Comparison of ENCODE assay signal across 11 mouse cellular contexts in genomic region chr16:94601089-94601488, GRCm38 (mm10). TPM values are rescaled to one million over a fixed set of nuclear protein-coding genes. Genes with fewer than 3 reads are reported as not detected.
DNase-seq lines count a peak whose midpoint lies in the region; ATAC-seq and TF ChIP-seq lines count a peak whose summit lies in the region.
"Had no signal": no experiment of that assay in that cellular context is flagged by ENCODE, and none has a peak within 500 bp of the region (broad histone marks: within the 10 kb centered on the region; RNA-seq: fewer than 3 reads in every experiment).

No protein-coding gene starts in this region.

- no peaks in the 10 kb centered on the region for H3K36me3 ChIP-seq in kidney, adult 2 months (ENCODE audit: control insufficient read depth, insufficient read depth, low read length)
- no peaks in the 10 kb centered on the region for H3K36me3 ChIP-seq in neural tube, embryonic 11.5 days (ENCODE audit: control insufficient read depth, insufficient read depth, low read length)
- H3K36me3 ChIP-seq in intestine, embryonic 14.5 days (ENCODE audit: control insufficient read depth, insufficient read depth, low read length) = no peaks in the 10 kb centered on the region
- H3K36me3 ChIP-seq in splenic B cell, adult 2 months (ENCODE audit: control insufficient read depth, insufficient read depth, low read length, poor library complexity, severe bottlenecking) = no peaks in the 10 kb centered on the region
- H3K36me3 ChIP-seq: midbrain, embryonic 15.5 days had no signal

- no peaks in the 10 kb centered on the region for H3K9me3 ChIP-seq in neural tube, embryonic 11.5 days (ENCODE audit: control insufficient read depth, low read length)
- no peaks in the 10 kb centered on the region for H3K9me3 ChIP-seq in intestine, embryonic 14.5 days (ENCODE audit: control insufficient read depth, low read length)
- H3K9me3 ChIP-seq: midbrain, embryonic 15.5 days had no signal

- TF ChIP-seq CTCF in kidney, adult 2 months (conservative IDR thresholded peaks at IDR 0.05; ENCODE audit: insufficient read depth, insufficient read length, low read depth, low read length) = no peak

- DNase-seq in kidney, adult 2 months = no peak
- no peak for DNase-seq in kidney, postnatal 4 days
- no peak for DNase-seq in neural tube, embryonic 11.5 days (ENCODE audit: low spot score)
- no peak for DNase-seq in neural tube, embryonic 10.5 days (ENCODE audit: extremely low spot score, low spot score)
- DNase-seq in intestine, embryonic 14.5 days (ENCODE audit: low spot score) = no peak
- DNase-seq in splenic B cell, adult 2 months (ENCODE audit: low read depth, low spot score) = peak; percentile 51
- no peak for DNase-seq in gastrocnemius, adult 8-10 months (ENCODE audit: low spot score in 2 of 2)
- DNase-seq in left cerebral cortex, postnatal 10 days (ENCODE audit: extremely low spot score in 1 of 2, low spot score in 2 of 2) = no peak
- DNase-seq: cerebellum, postnatal 36 days; right cerebral cortex, postnatal 4 days had no signal

- H3K27me3 ChIP-seq in kidney, adult 2 months (replicated peaks; ENCODE audit: control insufficient read depth, insufficient read depth, low read length) = no peaks in the 10 kb centered on the region
- H3K27me3 ChIP-seq in neural tube, embryonic 11.5 days (ENCODE audit: control insufficient read depth, insufficient read depth, low read length) = no peaks in the 10 kb centered on the region
- H3K27me3 ChIP-seq in intestine, embryonic 14.5 days (replicated peaks; ENCODE audit: control insufficient read depth, insufficient read depth, low read length) = no peaks in the 10 kb centered on the region
- H3K27me3 ChIP-seq in splenic B cell, adult 2 months (ENCODE audit: control insufficient read depth, insufficient read depth, low read length, poor library complexity, severe bottlenecking) = no peaks in the 10 kb centered on the region
- H3K27me3 ChIP-seq: midbrain, embryonic 15.5 days had no signal

- no peak overlapping the region for H3K4me3 ChIP-seq in kidney, adult 2 months (ENCODE audit: insufficient read depth, low read depth, low read length)
- no peak overlapping the region for H3K4me3 ChIP-seq in neural tube, embryonic 11.5 days (ENCODE audit: low read depth, low read length)
- no peak overlapping the region for H3K4me3 ChIP-seq in intestine, embryonic 14.5 days (ENCODE audit: low read depth, low read length)
- H3K4me3 ChIP-seq: midbrain, embryonic 15.5 days had no signal

- H3K27ac ChIP-seq in kidney, adult 2 months (ENCODE audit: insufficient read depth, low read depth, low read length) = 0 out of 2 replicates have a peak overlapping the region, but pooled peaks have one; percentile 2
- H3K27ac ChIP-seq in neural tube, embryonic 11.5 days (ENCODE audit: low read depth, low read length) = no peak overlapping the region
- H3K27ac ChIP-seq in intestine, embryonic 14.5 days (ENCODE audit: low read depth) = peak overlapping the region; percentile 54; the same call in 1 of the 2 replicates
- H3K27ac ChIP-seq: midbrain, embryonic 15.5 days had no signal

- peaks cover 34% of the 10 kb centered on the region for H3K4me1 ChIP-seq in kidney, adult 2 months (ENCODE audit: control insufficient read depth, insufficient read depth, low read length)
- peaks cover 34% of the 10 kb centered on the region for H3K4me1 ChIP-seq in neural tube, embryonic 11.5 days (ENCODE audit: control insufficient read depth, insufficient read depth, low read length)
- peaks cover 44% of the 10 kb centered on the region for H3K4me1 ChIP-seq in intestine, embryonic 14.5 days (replicated peaks; ENCODE audit: control insufficient read depth, insufficient read depth, low read length)

- intact Hi-C loops in left cerebral cortex, postnatal 10 days (cut with DNase I) = no loop called here

- peak; percentile 38 for ATAC-seq in neural tube, embryonic 11.5 days (ENCODE audit: insufficient read depth, low FRiP score, low TSS enrichment)
- 0 out of 2 replicates have a peak, but pooled peaks have one; percentile 30 for ATAC-seq in intestine, embryonic 14.5 days (replicated peaks; ENCODE audit: low FRiP score, low TSS enrichment, low read depth)
- ATAC-seq: midbrain, embryonic 15.5 days had no signal

- H3K9ac ChIP-seq in neural tube, embryonic 11.5 days (ENCODE audit: low read length) = no peak overlapping the region
- H3K9ac ChIP-seq in intestine, embryonic 14.5 days (ENCODE audit: low read length) = no peak overlapping the region
- H3K9ac ChIP-seq: midbrain, embryonic 15.5 days had no signal

- H3K4me2 ChIP-seq in neural tube, embryonic 11.5 days (ENCODE audit: low read depth) = no peak overlapping the region
- 0 out of 2 replicates have a peak overlapping the region, but pooled peaks have one; percentile 11 for H3K4me2 ChIP-seq in intestine, embryonic 14.5 days (ENCODE audit: low read length)
- H3K4me2 ChIP-seq: midbrain, embryonic 15.5 days had no signal

- 48% methylated on average over 5 of the region's 5 CpGs for WGBS in kidney, adult 2 months
- 79% methylated on average over 5 of the region's 5 CpGs for WGBS in neural tube, embryonic 11.5 days
- 75% methylated on average over 5 of the region's 5 CpGs for WGBS in intestine, embryonic 14.5 days

- TF ChIP-seq POLR2A in kidney, adult 2 months (IDR thresholded peaks at IDR 0.05; ENCODE audit: low read depth, low read length) = no peak

RNA-seq across cellular contexts. Expression of gene Dyrk1a, which starts 31.3 kb away (rescaled TPM):
- 25.5 and 27.2 TPM in 2 replicates for polyA plus RNA-seq in kidney, adult 2 months (2012; rRNA removed)
- polyA plus RNA-seq in neural tube, embryonic 11.5 days (2014; fragmentation: Nextera tagmentation; extraction: Ambion mirVana) = 11.8 and 12.1 TPM in 2 replicates
- polyA plus RNA-seq in intestine, embryonic 14.5 days (2014; fragmentation: Nextera tagmentation; extraction: Ambion mirVana) = 11.5 and 13.5 TPM in 2 replicates
- total RNA-seq in gastrocnemius, adult 8-10 months (2022) = 100 to 1,000 TPM in 3 of 4 experiments, 10 to 100 TPM in 1; 95.4 to 131 (median 109) TPM
- total RNA-seq in left cerebral cortex, postnatal 10 days (2021) = 100 to 1,000 TPM; 102 to 104 TPM
